Mouse (Mus musculus): ENCODE measurements around the gene Nat9.

The Nat9 gene

GRCm38 (mm10) chr11:115153088-115153487 lies 34.6 kb downstream of the Nat9 start:
- no peak for DNase-seq (ENCODE audit: low spot score)

- no peak for DNase-seq (ENCODE audit: low spot score)
Measured at GRCm38 (mm10) chr11:115151755-115152429, 35.8 kb downstream of the Nat9 start.

- DNase-seq (ENCODE audit: low spot score): no peak
Measured at GRCm38 (mm10) chr11:115150741-115151254, 36.9 kb downstream of the Nat9 start.

- no peak for DNase-seq (ENCODE audit: low spot score)
Measured at GRCm38 (mm10) chr11:115147813-115148212, 39.8 kb downstream of the Nat9 start.

GRCm38 (mm10) chr11:115141970-115142369 lies 45.7 kb downstream of the Nat9 start:
- no peak for DNase-seq (ENCODE audit: low spot score)

GRCm38 (mm10) chr11:115138597-115139262 lies 48.9 kb downstream of the Nat9 start:
- no peak for DNase-seq (ENCODE audit: low spot score)

- peak; percentile 60 for DNase-seq (ENCODE audit: low spot score)
Measured at GRCm38 (mm10) chr11:115133800-115134199, 53.9 kb downstream of the Nat9 start, which contains the start of gene Cd300lf. TSS of gene Cd300lf (minus strand) at chr11:115133992.
